Mouse (Mus musculus) right cerebral cortex, postnatal 4 days (tissue): ENCODE data around the gene C1qtnf2.

Experiments
- DNase-seq: peaks from one replicate; pipeline ENCODE4 v3.0.0-alpha.2; 2022

The C1qtnf2 gene

GRCm38 (mm10) chr11:43474225-43474774, at the start of gene C1qtnf2:
C1qtnf2 (plus strand) TSS chr11:43474276.
- DNase-seq, result peak; percentile 45

- DNase-seq, result peak; percentile 37
Measured at GRCm38 (mm10) chr11:43424386-43424785, 49.7 kb upstream of the C1qtnf2 start.

GRCm38 (mm10) chr11:43425166-43425709, 48.8 kb upstream of the C1qtnf2 start:
- DNase-seq, result no peak

- DNase-seq, result peak; percentile 49
Measured at GRCm38 (mm10) chr11:43425824-43426413, 48.2 kb upstream of the C1qtnf2 start, which contains the start of gene Pttg1. Pttg1 (minus strand) TSS chr11:43426251.

- no peak for DNase-seq
Measured at GRCm38 (mm10) chr11:43426414-43426884, 47.6 kb upstream of the C1qtnf2 start.

GRCm38 (mm10) chr11:43433254-43434023, 40.6 kb upstream of the C1qtnf2 start, which contains the start of gene Slu7:
Slu7 (plus strand) TSS chr11:43433744.
- peak; percentile 75 for DNase-seq

GRCm38 (mm10) chr11:43434024-43434407, 40.1 kb upstream of the C1qtnf2 start:
- no peak for DNase-seq

GRCm38 (mm10) chr11:43441121-43441520, 33.0 kb upstream of the C1qtnf2 start:
- DNase-seq, result no peak

GRCm38 (mm10) chr11:43443183-43443582, 30.9 kb upstream of the C1qtnf2 start:
- DNase-seq, result no peak

- no peak for DNase-seq
Measured at GRCm38 (mm10) chr11:43449916-43450315, 24.2 kb upstream of the C1qtnf2 start.

- DNase-seq, result no peak
Measured at GRCm38 (mm10) chr11:43451322-43451721, 22.8 kb upstream of the C1qtnf2 start.

- DNase-seq, result no peak
Measured at GRCm38 (mm10) chr11:43452266-43452665, 21.8 kb upstream of the C1qtnf2 start.

GRCm38 (mm10) chr11:43463204-43463603, 10.9 kb upstream of the C1qtnf2 start:
- no peak for DNase-seq

- DNase-seq, result no peak
Measured at GRCm38 (mm10) chr11:43470118-43470517, 4.0 kb upstream of the C1qtnf2 start.

GRCm38 (mm10) chr11:43470881-43471820, 2.9 kb upstream of the C1qtnf2 start:
- no peak for DNase-seq

GRCm38 (mm10) chr11:43473115-43473514, 961 bp upstream of the C1qtnf2 start:
- no peak for DNase-seq

- DNase-seq, result no peak
Measured at GRCm38 (mm10) chr11:43473635-43474224, 346 bp upstream of the C1qtnf2 start.

GRCm38 (mm10) chr11:43479376-43479775, 5.3 kb downstream of the C1qtnf2 start:
- DNase-seq, result no peak

GRCm38 (mm10) chr11:43480561-43480960, 6.5 kb downstream of the C1qtnf2 start:
- no peak for DNase-seq

GRCm38 (mm10) chr11:43481672-43482522, 7.8 kb downstream of the C1qtnf2 start:
- DNase-seq, result no peak
